Comparison of ENCODE assay signal across 8 mouse cellular contexts in genomic region chr17:84085721-84086120, GRCm38 (mm10).
DNase-seq lines count a peak whose midpoint lies in the region; ATAC-seq lines count a peak whose summit lies in the region.

No protein-coding gene starts in this region.

- peak; percentile 47; the same call in 1 of the 2 replicates for ATAC-seq in kidney, embryonic 16.5 days (ENCODE audit: low FRiP score, low TSS enrichment)

- H3K4me1 ChIP-seq in kidney, embryonic 16.5 days (ENCODE audit: insufficient read depth, low read length), result peaks cover 34% of the 10 kb centered on the region

- no peaks in the 10 kb centered on the region for H3K9me3 ChIP-seq in kidney, embryonic 16.5 days (ENCODE audit: low read length)

- DNase-seq in adrenal gland, postnatal 10 days, result peak; percentile 51
- DNase-seq in adrenal gland, adult 8-10 months, result no peak
- peak; percentile 55 to 59 for DNase-seq in B cell, adult 2 months
- peak; percentile 99 for DNase-seq in heart, adult 11 months
- DNase-seq in skeletal muscle tissue, adult 2 months (ENCODE audit: low read depth, low spot score), result peak; percentile 68
- no peak for DNase-seq in layer of hippocampus, adult 9-11 months
- DNase-seq in left cerebral cortex, adult 18-20 months (ENCODE audit: low spot score in 2 of 2), result no peak

- no peak overlapping the region for H3K4me2 ChIP-seq in kidney, embryonic 16.5 days (replicated peaks; ENCODE audit: low read depth, low read length)

- no peak overlapping the region for H3K4me3 ChIP-seq in kidney, embryonic 16.5 days (ENCODE audit: low read length)

- no peaks in the 10 kb centered on the region for H3K36me3 ChIP-seq in kidney, embryonic 16.5 days (ENCODE audit: insufficient read depth, low read length)

- H3K27me3 ChIP-seq in kidney, embryonic 16.5 days (ENCODE audit: insufficient read depth, low read length), result no peaks in the 10 kb centered on the region

- 0 out of 2 replicates have a peak overlapping the region, but pooled peaks have one; percentile 37 for H3K9ac ChIP-seq in kidney, embryonic 16.5 days (replicated peaks; ENCODE audit: low read length)

- peak overlapping the region; percentile 67 for H3K27ac ChIP-seq in kidney, embryonic 16.5 days (ENCODE audit: low read length)

- WGBS in kidney, embryonic 16.5 days, result 43% methylated on average over 7 of the region's 7 CpGs

Comparison
In these comparisons a context has a peak if more than half of its experiments do, and no peak if none do; other contexts are left out.
1. DNase-seq: peak in adrenal gland, postnatal 10 days (single experiment), B cell, adult 2 months (2 of 2), heart, adult 11 months (single experiment) and skeletal muscle tissue, adult 2 months (single experiment); none in adrenal gland, adult 8-10 months (single experiment), layer of hippocampus, adult 9-11 months (single experiment) and left cerebral cortex, adult 18-20 months (0 of 2).